Mouse (Mus musculus): Measurements from ENCODE around the gene R3hdm4. TPM values are rescaled to one million over a fixed set of nuclear protein-coding genes. Genes with fewer than 3 reads are reported as not detected.

R3hdm4 gene
- polyA plus RNA-seq, 1 experiment from 2014 or later, result 175 TPM

- H3K9me3 ChIP-seq (replicated peaks; ENCODE audit: control insufficient read depth, low read length), result no peaks in the 10 kb centered on the region
- no peak overlapping the region for H3K4me2 ChIP-seq (ENCODE audit: low read length)
- H3K9ac ChIP-seq (ENCODE audit: low read length), result no peak overlapping the region
- peaks cover 3% of the 10 kb centered on the region; the same call in 1 of the 2 replicates for H3K4me1 ChIP-seq (ENCODE audit: control insufficient read depth, insufficient read depth, low read length)
- H3K4me3 ChIP-seq (ENCODE audit: low read depth, low read length), result no peak overlapping the region
- no peak overlapping the region for H3K27ac ChIP-seq (ENCODE audit: low read depth, low read length)
- DNase-seq (ENCODE audit: low spot score) (no peak), ATAC-seq (no peak)
- peaks cover 28% of the 10 kb centered on the region for H3K36me3 ChIP-seq (ENCODE audit: control insufficient read depth, insufficient read depth, low read length)
- 85% methylated on average over 6 of the region's 6 CpGs for WGBS
- H3K27me3 ChIP-seq (replicated peaks; ENCODE audit: control insufficient read depth, insufficient read depth, low read length), result no peaks in the 10 kb centered on the region
These were observed 26.5 kb upstream of the R3hdm4 start for GRCm38 (mm10) chr10:79947502-79947901.

DNA sequence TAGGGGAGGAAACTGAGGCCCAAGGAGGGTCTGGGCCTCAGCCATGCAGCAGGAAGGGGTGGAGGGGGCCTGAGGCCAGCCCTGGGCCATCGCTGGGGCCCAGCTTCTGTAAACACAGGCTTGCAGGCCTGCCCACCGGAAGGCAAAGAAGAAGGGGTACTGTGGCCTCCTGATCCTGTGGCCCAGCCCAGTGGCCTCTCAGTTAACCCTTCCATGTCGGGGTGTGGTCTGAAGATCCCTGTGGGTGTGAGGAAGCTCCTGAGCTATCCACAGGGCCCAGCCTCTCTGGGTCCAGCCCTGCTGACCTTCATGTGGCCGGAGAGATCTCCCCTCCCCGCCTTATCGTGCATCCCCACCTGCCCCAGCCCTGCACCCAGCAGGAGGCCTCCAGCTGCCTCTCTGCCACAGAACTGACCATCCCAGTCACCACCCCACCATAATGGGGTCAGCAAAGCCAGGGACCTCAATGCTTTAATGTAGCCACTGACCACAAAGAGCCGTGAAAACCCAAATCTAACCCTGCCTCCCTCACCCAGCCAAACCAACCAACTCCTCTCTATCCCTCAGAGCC is 25.8 kb upstream of the R3hdm4 start:
- peaks cover 27% of the 10 kb centered on the region for H3K36me3 ChIP-seq (ENCODE audit: control insufficient read depth, insufficient read depth, low read length)
- WGBS, result 21% methylated on average over 7 of the region's 7 CpGs
- peaks cover 3% of the 10 kb centered on the region; the same call in 1 of the 2 replicates for H3K4me1 ChIP-seq (ENCODE audit: control insufficient read depth, insufficient read depth, low read length)
- H3K4me3 ChIP-seq (ENCODE audit: low read depth, low read length), result no peak overlapping the region
- no peaks in the 10 kb centered on the region for H3K27me3 ChIP-seq (replicated peaks; ENCODE audit: control insufficient read depth, insufficient read depth, low read length)
- ATAC-seq (no peak), DNase-seq (ENCODE audit: low spot score) (no peak)
- H3K9ac ChIP-seq (ENCODE audit: low read length), result no peak overlapping the region
- H3K9me3 ChIP-seq (replicated peaks; ENCODE audit: control insufficient read depth, low read length), result no peaks in the 10 kb centered on the region
- H3K4me2 ChIP-seq (ENCODE audit: low read length), result no peak overlapping the region
- H3K27ac ChIP-seq (ENCODE audit: low read depth, low read length), result no peak overlapping the region

- Histone ChIP-seq H3K4me3 (ENCODE audit: low read depth, low read length) (no peak overlapping the region), H3K36me3 (ENCODE audit: control insufficient read depth, insufficient read depth, low read length) (peaks cover 16% of the 10 kb centered on the region), H3K27ac (ENCODE audit: low read depth, low read length) (peak overlapping the region; percentile 17; the same call in 1 of the 2 replicates), H3K27me3 (replicated peaks; ENCODE audit: control insufficient read depth, insufficient read depth, low read length) (no peaks in the 10 kb centered on the region), H3K4me1 (ENCODE audit: control insufficient read depth, insufficient read depth, low read length) (peaks cover 3% of the 10 kb centered on the region; the same call in 1 of the 2 replicates), H3K9me3 (replicated peaks; ENCODE audit: control insufficient read depth, low read length) (no peaks in the 10 kb centered on the region), H3K4me2 (ENCODE audit: low read length) (no peak overlapping the region), H3K9ac (ENCODE audit: low read length) (no peak overlapping the region)
- ATAC-seq (0 out of 2 replicates have a peak, but pooled peaks have one; percentile 42), DNase-seq (ENCODE audit: low spot score) (peak; percentile 52)
- 18% methylated on average over 16 of the region's 16 CpGs for WGBS
These were observed 24.7 kb upstream of the R3hdm4 start for GRCm38 (mm10) chr10:79945507-79946234.

DNA sequence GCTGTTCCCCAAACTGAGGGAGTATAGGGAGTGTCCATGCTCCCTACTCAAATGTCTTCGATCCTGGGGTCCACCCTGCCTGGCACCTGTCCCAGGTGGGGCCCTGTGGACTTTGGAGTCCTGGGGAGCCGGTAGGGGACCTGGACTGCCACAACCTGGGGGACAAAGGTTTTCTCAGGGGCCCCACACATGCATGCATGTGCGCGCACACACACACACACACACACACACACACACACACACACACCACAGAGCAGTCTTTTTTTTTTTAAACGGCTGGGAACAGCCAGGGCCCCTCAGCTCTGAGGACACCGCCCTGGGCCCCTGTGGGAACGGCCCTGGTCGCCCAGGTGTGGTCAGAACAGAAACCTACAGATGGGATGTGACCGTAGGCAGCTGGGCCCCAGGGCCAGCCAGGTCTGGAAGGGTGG is 22.5 kb upstream of the R3hdm4 start:
- ATAC-seq, result no peak
- Histone ChIP-seq H3K4me1 (ENCODE audit: control insufficient read depth, insufficient read depth, low read length) (peaks cover 3% of the 10 kb centered on the region; the same call in 1 of the 2 replicates), H3K4me3 (ENCODE audit: low read depth, low read length) (no peak overlapping the region), H3K27ac (ENCODE audit: low read depth, low read length) (no peak overlapping the region), H3K9ac (ENCODE audit: low read length) (no peak overlapping the region), H3K9me3 (replicated peaks; ENCODE audit: control insufficient read depth, low read length) (no peaks in the 10 kb centered on the region), H3K4me2 (ENCODE audit: low read length) (no peak overlapping the region), H3K27me3 (replicated peaks; ENCODE audit: control insufficient read depth, insufficient read depth, low read length) (no peaks in the 10 kb centered on the region), H3K36me3 (ENCODE audit: control insufficient read depth, insufficient read depth, low read length) (no peaks in the 10 kb centered on the region)
- DNase-seq (ENCODE audit: low spot score), result no peak
- WGBS, result 83% methylated on average over 9 of the region's 9 CpGs

DNA sequence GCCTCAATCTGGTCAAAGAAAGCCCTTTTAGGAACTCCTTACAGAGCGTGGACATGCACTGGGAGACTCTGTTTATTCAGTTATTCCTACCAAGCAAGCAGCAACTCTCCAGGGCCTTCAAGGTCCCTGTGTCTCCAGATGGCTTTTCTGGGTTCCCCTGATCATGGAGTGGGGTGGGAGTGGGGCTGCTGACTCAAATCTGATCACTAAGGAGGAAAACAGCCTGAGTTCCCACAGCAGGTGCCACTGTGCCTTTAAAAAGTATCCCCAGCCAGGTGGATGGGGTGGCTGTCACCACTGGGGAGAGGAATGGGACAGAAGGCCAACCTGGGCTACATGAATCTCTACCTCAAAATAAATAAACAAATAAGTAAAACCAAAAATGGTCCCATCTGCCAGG is 22.0 kb upstream of the R3hdm4 start:
- WGBS, result 79% methylated on average over 1 of the region's 1 CpGs
- Histone ChIP-seq H3K9me3 (replicated peaks; ENCODE audit: control insufficient read depth, low read length) (no peaks in the 10 kb centered on the region), H3K27ac (ENCODE audit: low read depth, low read length) (no peak overlapping the region), H3K4me2 (ENCODE audit: low read length) (no peak overlapping the region), H3K27me3 (replicated peaks; ENCODE audit: control insufficient read depth, insufficient read depth, low read length) (no peaks in the 10 kb centered on the region), H3K36me3 (ENCODE audit: control insufficient read depth, insufficient read depth, low read length) (no peaks in the 10 kb centered on the region), H3K4me1 (ENCODE audit: control insufficient read depth, insufficient read depth, low read length) (peaks cover 3% of the 10 kb centered on the region; the same call in 1 of the 2 replicates), H3K9ac (ENCODE audit: low read length) (no peak overlapping the region), H3K4me3 (ENCODE audit: low read depth, low read length) (no peak overlapping the region)
- no peak for ATAC-seq
- no peak for DNase-seq (ENCODE audit: low spot score)

DNA sequence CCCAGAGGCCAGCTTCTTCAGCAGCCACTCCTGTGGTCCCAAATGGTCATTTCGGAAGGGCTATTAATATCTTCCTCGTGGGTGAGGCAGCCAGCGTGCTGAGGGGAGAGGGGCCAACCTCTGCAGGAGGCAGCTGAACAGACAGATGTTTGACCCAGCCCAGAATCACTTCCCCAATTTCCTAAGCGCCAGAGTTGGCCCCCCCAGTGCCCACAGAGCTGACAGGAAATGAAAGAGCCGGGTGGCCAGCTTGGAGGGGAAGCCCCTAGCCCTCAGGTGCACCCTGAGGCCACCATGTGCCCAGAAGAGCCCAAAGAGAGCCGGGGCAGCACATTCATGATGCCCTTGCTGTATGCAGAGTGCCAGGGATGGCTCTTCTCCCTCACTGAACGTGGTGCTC is 19.7 kb upstream of the R3hdm4 start:
- no peak overlapping the region for H3K9ac ChIP-seq (ENCODE audit: low read length)
- no peak overlapping the region for H3K27ac ChIP-seq (ENCODE audit: low read depth, low read length)
- 73% methylated on average over 7 of the region's 7 CpGs for WGBS
- ATAC-seq (no peak), DNase-seq (ENCODE audit: low spot score) (no peak)
- no peaks in the 10 kb centered on the region for H3K9me3 ChIP-seq (replicated peaks; ENCODE audit: control insufficient read depth, low read length)
- peaks cover 4% of the 10 kb centered on the region; the same call in 1 of the 2 replicates for H3K4me1 ChIP-seq (ENCODE audit: control insufficient read depth, insufficient read depth, low read length)
- H3K27me3 ChIP-seq (replicated peaks; ENCODE audit: control insufficient read depth, insufficient read depth, low read length), result no peaks in the 10 kb centered on the region
- H3K4me2 ChIP-seq (ENCODE audit: low read length), result no peak overlapping the region
- peaks cover 2% of the 10 kb centered on the region; the same call in 1 of the 2 replicates for H3K36me3 ChIP-seq (ENCODE audit: control insufficient read depth, insufficient read depth, low read length)
- no peak overlapping the region for H3K4me3 ChIP-seq (ENCODE audit: low read depth, low read length)

DNA sequence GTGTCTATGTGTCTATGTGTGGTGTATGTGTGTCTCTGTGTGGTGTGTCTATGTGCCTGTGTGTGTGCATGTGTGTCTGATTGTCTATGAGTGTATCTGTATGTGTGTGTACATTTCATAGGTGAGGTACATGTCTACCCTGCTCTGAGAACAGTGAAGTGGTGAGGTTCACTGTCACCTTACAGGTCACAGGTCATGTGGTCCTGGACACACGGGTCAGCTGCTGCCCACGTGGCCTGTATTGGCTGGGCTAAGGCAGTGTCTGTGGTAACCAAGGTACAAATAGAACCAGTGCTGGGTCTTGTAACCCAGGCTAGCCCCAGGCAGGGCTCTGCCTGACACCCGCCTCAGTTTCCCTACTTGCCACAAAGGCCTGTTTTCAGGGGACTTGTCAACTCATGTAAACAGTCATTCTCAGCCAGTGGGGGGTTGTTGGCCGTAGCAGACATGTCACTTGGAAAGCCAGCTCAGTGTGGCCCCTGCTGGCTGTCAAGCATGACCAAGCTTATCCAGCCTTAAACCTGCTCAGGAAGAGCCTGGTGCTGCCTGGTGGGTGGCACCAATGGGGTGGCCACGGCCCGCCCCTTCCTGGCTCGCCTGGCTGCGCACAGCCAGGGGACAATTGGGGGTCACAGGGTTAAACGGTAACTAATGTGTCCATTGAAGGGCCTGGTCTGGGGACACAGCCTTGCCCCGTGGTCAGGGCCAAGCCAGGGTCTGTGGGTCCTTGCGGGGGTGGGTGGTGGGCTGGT is 16.9 kb upstream of the R3hdm4 start:
- Histone ChIP-seq H3K9ac (ENCODE audit: low read length) (no peak overlapping the region), H3K27me3 (replicated peaks; ENCODE audit: control insufficient read depth, insufficient read depth, low read length) (no peaks in the 10 kb centered on the region), H3K27ac (ENCODE audit: low read depth, low read length) (no peak overlapping the region), H3K36me3 (ENCODE audit: control insufficient read depth, insufficient read depth, low read length) (peaks cover 9% of the 10 kb centered on the region; the same call in 1 of the 2 replicates), H3K4me3 (ENCODE audit: low read depth, low read length) (no peak overlapping the region), H3K9me3 (replicated peaks; ENCODE audit: control insufficient read depth, low read length) (no peaks in the 10 kb centered on the region), H3K4me2 (ENCODE audit: low read length) (no peak overlapping the region), H3K4me1 (ENCODE audit: control insufficient read depth, insufficient read depth, low read length) (peaks cover 4% of the 10 kb centered on the region; the same call in 1 of the 2 replicates)
- no peak for DNase-seq (ENCODE audit: low spot score)
- no peak for ATAC-seq
- WGBS, result 69% methylated on average over 11 of the region's 11 CpGs

DNA sequence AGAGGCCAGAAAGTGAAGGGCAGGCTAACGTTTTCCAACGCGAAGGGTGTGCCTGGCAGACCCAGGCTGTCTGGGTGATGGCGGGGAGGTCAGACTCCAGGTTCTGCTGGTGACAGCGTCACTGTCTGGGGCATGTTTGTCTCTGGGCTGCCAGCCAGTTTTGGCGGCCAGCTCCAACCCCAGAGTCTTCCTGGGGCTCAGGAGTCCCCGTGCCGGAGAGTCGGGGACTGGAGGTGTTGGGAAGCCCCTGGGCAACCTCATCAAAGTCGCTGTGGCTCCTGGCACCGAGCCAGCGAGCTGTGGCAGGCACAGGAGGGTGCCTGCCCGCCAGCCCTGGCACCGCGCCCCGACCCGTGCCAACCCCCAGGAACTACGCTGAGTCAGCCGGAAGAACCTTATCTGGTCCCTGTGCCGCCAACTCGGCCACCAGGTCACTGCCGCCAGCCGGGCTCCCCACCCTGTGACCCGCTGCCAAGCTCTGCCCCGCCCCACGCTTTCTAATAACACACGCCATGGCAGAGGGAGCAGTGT is 16.0 kb upstream of the R3hdm4 start:
- ATAC-seq (0 out of 2 replicates have a peak, but pooled peaks have one; percentile 8), DNase-seq (ENCODE audit: low spot score) (peak; percentile 33)
- H3K9ac ChIP-seq (ENCODE audit: low read length), result peak overlapping the region; percentile 29
- H3K27me3 ChIP-seq (replicated peaks; ENCODE audit: control insufficient read depth, insufficient read depth, low read length), result no peaks in the 10 kb centered on the region
- no peak overlapping the region for H3K27ac ChIP-seq (ENCODE audit: low read depth, low read length)
- H3K36me3 ChIP-seq (ENCODE audit: control insufficient read depth, insufficient read depth, low read length), result peaks cover 16% of the 10 kb centered on the region; the same call in 1 of the 2 replicates
- no peak overlapping the region for H3K4me3 ChIP-seq (ENCODE audit: low read depth, low read length)
- H3K4me1 ChIP-seq (ENCODE audit: control insufficient read depth, insufficient read depth, low read length), result peaks cover 4% of the 10 kb centered on the region; the same call in 1 of the 2 replicates
- H3K4me2 ChIP-seq (ENCODE audit: low read length), result 0 out of 2 replicates have a peak overlapping the region, but pooled peaks have one; percentile 2
- 56% methylated on average over 27 of the region's 27 CpGs for WGBS
- no peaks in the 10 kb centered on the region for H3K9me3 ChIP-seq (replicated peaks; ENCODE audit: control insufficient read depth, low read length)

All from forebrain, embryonic 14.5 days (tissue).